Mouse (Mus musculus): ENCODE data around the gene Olfr693.
"Not testable (repeated sequence)": the region's sequence is repeated elsewhere in the genome, so short reads cannot be mapped to it uniquely, and the experiment has no call there.

Gene Olfr693

DNA sequence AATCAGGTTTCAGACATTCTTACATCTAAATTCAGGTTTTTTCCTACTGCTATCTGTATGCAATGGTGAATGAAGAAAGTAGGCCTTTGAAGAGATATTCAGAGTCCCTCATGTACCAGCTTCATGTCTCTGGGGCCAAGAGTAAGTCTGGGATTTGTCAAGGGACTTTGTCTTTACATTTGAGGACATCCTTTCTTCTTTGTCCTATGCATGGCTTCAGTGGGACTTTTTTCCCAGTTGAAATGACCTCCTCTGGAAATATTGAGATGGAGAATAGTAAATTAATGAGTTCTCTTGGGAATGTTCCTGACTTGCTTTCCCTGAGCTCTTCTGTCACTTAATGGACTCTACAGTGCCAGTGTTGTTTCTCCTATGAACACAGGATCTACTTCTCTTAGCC lies at the start of gene Olfr693:
Gene Olfr693, minus strand, starts transcription at position 101 of the 400 bp plus-strand sequence.
- no peak for DNase-seq

- DNase-seq, result not testable (repeated sequence)
Observed at GRCm38 (mm10) chr7:106725654-106726053, 45.3 kb upstream of the Olfr693 start.

GRCm38 (mm10) chr7:106716296-106716695 lies 35.9 kb upstream of the Olfr693 start, which contains the start of gene Olfr695:
Olfr695 (minus strand) TSS chr7:106716396.
- DNase-seq, result no peak

DNA sequence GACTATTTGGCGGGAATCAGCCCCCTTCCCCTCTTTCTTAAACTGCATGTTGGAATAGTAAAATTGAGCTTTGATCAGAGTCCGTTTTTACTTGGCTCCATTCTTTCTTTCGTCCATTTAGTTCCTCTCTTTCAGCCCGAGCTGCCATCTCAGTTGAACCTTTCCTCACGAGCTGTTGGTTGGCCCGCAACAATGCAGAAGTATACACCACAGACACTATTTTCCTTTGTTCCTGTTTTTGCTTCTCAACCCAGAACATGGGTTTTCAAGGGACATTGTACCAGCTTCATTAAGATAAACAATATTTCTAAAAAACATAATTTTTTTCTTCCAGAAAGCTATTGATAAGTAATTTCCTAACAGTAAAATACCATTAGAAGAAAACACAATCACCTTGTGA lies 31.1 kb upstream of the Olfr693 start:
- DNase-seq, result no peak

- DNase-seq, result not testable (repeated sequence)
Observed at GRCm38 (mm10) chr7:106707705-106708104, 27.3 kb upstream of the Olfr693 start.

DNA sequence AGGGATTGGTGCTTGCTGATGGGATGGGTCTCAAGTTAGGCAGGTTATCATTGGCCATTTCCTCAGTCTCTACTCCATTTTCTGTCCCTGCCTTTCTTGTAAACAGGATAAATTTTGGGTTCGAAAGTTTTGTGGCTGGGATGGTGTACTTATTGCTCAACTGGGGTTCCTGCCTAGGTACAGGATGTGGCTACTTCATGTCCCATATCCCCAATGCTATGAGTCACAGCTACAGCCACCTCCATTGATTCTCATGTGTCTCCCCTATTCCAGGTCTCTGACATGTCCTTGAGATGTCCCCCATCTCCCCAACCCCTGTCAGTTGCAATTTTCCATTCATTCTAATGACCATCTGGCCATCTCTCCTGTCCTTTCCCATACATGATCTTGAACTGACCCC lies 16.5 kb upstream of the Olfr693 start:
- DNase-seq, result no peak

DNA sequence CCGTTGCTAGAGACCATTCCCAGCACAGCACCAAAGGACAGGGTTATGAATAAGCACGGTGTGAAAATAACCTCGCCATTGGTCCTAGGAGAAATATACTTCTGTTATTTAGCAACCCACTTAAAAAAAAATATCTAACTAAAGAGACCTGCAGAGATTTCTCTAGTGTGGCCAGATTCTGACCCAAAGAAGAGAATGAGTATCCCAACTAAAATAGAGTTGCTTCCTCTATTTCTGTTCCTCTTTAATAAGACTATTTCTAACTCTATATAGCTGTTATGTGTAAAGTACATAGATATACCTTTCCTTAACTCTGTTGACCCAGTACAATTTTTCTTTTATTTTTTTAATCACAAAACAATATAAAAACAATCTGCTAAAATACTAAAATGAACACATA lies 12.6 kb upstream of the Olfr693 start:
- DNase-seq, result no peak

DNA sequence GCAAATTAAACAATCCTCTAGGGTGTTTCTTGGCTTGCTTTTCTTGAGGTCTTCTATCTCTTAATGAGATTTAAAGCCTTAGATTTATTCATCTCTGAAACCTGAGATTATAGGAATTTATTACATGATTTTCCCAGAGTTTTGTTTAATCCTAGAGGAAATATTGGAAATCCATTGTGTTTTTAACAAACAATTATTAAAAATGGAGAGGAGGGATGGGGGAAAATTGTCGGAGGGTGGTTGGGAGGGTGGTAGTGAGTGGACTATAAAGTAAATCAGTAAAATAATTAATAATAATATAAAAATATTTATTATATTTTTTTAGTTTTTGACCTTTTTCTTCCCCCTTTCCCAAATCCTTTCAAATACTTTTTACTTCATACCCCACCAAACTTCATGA lies 11.3 kb upstream of the Olfr693 start, which contains the start of gene Olfr694:
Gene Olfr694, minus strand, starts transcription at position 101 of the 400 bp plus-strand sequence.
- no peak for DNase-seq

GRCm38 (mm10) chr7:106685382-106685781 lies 5.0 kb upstream of the Olfr693 start:
- DNase-seq, result no peak

DNA sequence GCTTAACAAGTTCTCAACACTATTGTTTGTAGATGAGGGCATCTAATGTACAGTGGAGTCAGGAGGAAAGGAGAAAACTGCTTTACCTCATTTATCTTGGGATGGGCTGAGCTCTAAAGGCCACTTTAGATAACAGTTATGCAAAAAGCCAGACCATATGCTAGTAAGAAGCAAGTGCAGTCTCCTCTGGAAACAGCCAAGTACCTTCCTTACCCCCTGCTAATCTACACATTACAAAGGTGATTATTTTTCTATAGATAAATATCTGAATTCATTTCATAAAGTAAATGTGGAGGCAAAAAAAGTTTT lies 28.1 kb downstream of the Olfr693 start:
- DNase-seq, result no peak

DNA sequence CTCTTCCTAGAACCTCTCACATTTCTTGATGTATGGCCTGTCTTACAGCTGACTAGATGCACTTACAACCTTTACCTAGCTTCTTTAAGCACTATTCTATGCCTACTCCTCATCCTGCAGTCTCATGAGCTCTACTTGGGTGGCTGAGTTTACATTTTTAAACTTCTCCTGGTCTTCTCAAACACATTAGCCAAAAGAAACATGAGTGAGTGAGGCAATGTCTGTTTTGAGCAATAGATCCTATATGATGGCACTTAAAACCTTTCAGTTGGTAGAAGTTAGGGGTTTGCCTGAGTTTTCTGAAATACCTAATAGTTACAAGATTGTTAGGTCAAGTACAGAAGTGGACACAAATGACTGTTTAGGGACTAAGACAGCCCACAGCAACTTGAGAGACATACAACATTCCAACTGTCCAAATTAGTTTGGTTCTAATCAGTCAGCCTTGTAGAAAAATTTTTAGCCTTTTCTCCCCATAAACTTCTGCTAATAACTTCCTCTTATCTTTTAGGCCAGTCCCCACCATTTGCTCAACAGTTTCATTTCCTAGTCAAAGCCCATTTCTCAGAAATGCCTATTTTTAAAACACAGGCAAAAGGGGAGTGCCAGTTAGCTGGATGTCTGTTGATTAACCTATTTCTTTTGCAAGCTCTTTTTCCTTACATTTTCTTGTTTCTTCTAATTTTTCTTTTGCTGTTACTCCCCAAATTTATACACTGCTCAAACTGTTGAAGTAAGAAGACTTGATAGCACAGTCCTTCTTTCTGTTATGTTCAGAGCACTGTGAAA lies 28.6 kb downstream of the Olfr693 start:
- no peak for DNase-seq

GRCm38 (mm10) chr7:106649774-106650173 lies 30.6 kb downstream of the Olfr693 start:
- no peak for DNase-seq

DNA sequence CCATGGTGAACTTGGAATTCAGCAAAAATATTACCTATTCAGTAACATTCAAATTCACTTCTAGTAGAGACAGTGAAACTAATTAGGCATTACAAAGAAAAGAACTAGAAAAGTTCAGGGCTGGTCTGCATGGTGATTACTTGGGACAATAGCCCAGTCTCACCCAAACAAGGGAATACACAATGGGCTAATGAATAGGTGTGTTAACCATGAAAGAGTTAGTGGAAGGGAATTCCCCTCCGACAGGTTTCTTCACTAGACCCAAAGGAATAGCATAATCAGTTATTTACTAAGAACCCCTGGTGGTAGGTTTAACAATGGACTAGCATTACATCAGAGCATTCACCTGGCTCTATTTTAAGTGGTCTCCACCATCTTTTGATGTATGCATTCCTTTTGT lies 35.1 kb downstream of the Olfr693 start:
- DNase-seq, result no peak

DNA sequence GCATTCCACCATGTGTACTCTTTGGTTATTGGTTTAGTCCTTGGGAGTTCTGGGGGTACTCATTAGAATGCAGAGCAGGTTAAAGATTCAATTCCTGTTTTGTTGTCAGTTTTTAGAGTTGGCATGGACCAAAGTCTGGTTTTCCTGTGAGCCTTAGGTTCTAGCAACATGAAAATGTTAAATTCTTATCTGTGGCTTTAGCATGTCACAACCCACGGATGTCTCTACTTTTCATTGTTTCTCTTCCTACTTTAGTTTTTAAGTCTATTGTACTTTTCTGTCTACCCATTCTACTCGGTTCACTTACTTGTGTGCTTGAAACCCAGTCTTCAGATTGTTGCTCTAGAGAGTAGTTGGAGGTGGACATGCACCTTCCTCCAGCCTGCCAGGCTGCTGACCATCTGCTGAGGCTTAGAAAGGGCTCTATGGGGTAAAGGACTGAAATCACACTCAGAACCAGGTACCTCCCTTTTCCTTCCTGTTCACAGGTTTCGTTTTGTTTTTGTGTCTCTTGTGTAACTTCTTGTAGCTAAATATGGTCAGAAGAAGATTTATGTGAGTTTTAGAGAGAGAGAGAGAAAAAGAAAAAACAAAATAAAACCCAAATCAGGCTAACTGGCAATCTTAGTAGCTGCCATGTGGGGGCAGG lies 36.0 kb downstream of the Olfr693 start:
- DNase-seq, result no peak

DNA sequence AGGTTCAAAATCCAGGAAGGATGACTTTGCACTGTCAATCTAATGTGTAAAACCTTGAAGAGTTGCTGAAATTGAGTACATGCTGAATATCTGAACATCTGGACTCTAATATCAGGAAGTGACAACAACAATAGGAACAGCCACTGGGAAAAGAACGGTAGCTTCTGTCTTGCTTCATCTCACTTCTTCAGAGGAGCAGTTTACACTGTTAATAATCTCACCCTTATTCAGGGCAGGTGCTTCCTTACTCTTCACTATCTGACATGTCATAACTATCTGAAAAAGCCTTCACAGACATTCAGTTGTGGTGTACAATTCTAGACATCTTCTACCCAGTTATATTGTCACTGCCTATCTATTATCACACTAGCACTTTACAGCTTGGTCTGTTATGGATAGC lies 39.5 kb downstream of the Olfr693 start:
- DNase-seq, result no peak

- no peak for DNase-seq
Observed at GRCm38 (mm10) chr7:106635560-106635959, 44.8 kb downstream of the Olfr693 start.
